Mouse (Mus musculus): Measurements from ENCODE around the gene Heatr1. TPM values are rescaled to one million over a fixed set of nuclear protein-coding genes. Genes with fewer than 3 reads are reported as not detected.

Heatr1 gene
- polyA plus RNA-seq, 1 experiment from 2014 or later = 9.8 TPM

GRCm38 (mm10) chr13:12479802-12480201, 85.0 kb downstream of the Heatr1 start:
- Histone ChIP-seq H3K4me3 (replicated peaks) (no peak overlapping the region), H3K4me1 (no peaks in the 10 kb centered on the region), H3K9ac (replicated peaks) (no peak overlapping the region), H3K4me2 (no peak overlapping the region), H3K36me3 (no peaks in the 10 kb centered on the region), H3K9me3 (replicated peaks) (no peaks in the 10 kb centered on the region), H3K27me3 (replicated peaks) (no peaks in the 10 kb centered on the region), H3K27ac (replicated peaks) (no peak overlapping the region)
- WGBS = 79% methylated on average over 6 of the region's 6 CpGs
- ATAC-seq (ENCODE audit: low FRiP score) = no peak; the same call in 1 of the 2 replicates

DNA sequence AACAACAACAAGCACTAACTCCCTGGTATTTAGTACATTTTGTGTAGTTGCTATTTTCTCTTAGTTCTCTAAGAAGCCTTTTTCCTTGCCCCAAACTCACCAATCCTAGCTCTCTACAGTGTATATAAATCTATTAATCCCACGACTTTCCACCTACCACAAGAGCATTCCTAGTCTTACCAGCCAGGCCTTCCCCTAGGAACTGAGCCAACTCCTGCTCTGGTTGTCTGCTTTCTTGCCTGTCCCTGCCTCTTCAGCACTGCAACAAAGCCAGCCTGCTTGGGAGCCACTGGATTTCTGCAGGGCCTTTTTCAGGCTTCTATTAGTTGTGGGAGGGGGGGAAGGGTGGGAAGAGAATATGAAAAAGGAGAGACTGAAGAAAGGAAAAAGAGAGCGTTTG, 90.4 kb downstream of the Heatr1 start:
- no peak for ATAC-seq (ENCODE audit: low FRiP score)

DNA sequence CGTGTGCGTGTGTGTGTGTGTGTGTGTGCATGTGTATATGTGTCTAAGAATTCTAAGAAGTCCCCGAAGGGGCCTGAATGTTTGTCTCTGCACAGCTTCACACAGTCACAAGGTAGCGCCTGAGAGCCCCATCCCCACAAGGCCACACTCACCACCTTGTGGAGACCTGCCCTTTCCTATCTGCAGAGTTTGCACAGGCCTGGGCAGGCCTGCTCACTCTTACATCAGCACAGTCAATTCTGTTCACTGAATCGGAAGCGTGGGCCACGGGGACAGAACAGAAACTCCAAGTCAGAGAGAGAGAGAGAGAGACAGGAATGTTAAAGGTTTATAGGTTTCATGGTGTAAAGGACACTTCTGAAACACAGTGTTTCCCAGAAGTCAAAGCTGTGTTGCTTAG, 90.8 kb downstream of the Heatr1 start:
- Histone ChIP-seq H3K27ac (replicated peaks) (no peak overlapping the region), H3K4me1 (no peaks in the 10 kb centered on the region), H3K36me3 (no peaks in the 10 kb centered on the region), H3K4me2 (no peak overlapping the region), H3K27me3 (replicated peaks) (no peaks in the 10 kb centered on the region), H3K9me3 (replicated peaks) (no peaks in the 10 kb centered on the region), H3K9ac (replicated peaks) (no peak overlapping the region), H3K4me3 (replicated peaks) (no peak overlapping the region)
- no peak for ATAC-seq (ENCODE audit: low FRiP score)
- WGBS = 83% methylated on average over 7 of the region's 7 CpGs

More for the DNA sequence above, 90.4 kb downstream of the Heatr1 start:
- Histone ChIP-seq H3K9me3 (replicated peaks) (no peaks in the 10 kb centered on the region), H3K4me1 (no peaks in the 10 kb centered on the region), H3K9ac (replicated peaks) (no peak overlapping the region), H3K27ac (replicated peaks) (no peak overlapping the region), H3K4me2 (no peak overlapping the region), H3K4me3 (replicated peaks) (no peak overlapping the region), H3K36me3 (no peaks in the 10 kb centered on the region), H3K27me3 (replicated peaks) (no peaks in the 10 kb centered on the region)
- 66% methylated on average over 2 of the region's 2 CpGs for WGBS

Other genes with a start within 250 kb of the Heatr1 start
- 3.9 and 6.0 TPM in 2 replicates for gene Mtr, start 136.9 kb upstream of the Heatr1 start, polyA plus RNA-seq (2015; fragmentation: Nextera tagmentation; extraction: Ambion mirVana)
- gene Actn2, start 54.3 kb upstream of the Heatr1 start, polyA plus RNA-seq (2015; fragmentation: Nextera tagmentation; extraction: Ambion mirVana) = 13.5 and 22.6 TPM in 2 replicates
- gene Lgals8, start 69.9 kb downstream of the Heatr1 start, polyA plus RNA-seq (2015; fragmentation: Nextera tagmentation; extraction: Ambion mirVana) = 26.6 and 31.5 TPM in 2 replicates
- gene Edaradd, start 125.4 kb downstream of the Heatr1 start, polyA plus RNA-seq (2015; fragmentation: Nextera tagmentation; extraction: Ambion mirVana) = 1.8 and 3.9 TPM in 2 replicates
- 17.6 and 17.9 TPM in 2 replicates for gene Ero1lb, start 170.8 kb downstream of the Heatr1 start, polyA plus RNA-seq (2015; fragmentation: Nextera tagmentation; extraction: Ambion mirVana)

All from neural tube, embryonic 15.5 days (tissue).